Mouse (Mus musculus) small intestine, adult 2 months (tissue): Measurements from ENCODE around the gene Cfi.

Experiments
- CTCF ChIP-seq: fragments of 200-500 bp; IDR thresholded peaks from 2 replicates; pipeline ENCODE4 v1.5.1; 2012; ENCODE audit warnings: low read depth, mild to moderate bottlenecking, control low read depth, inconsistent platforms, low read length, moderate library complexity, mixed read lengths; ENCODE audit not compliant: insufficient replicate concordance, insufficient read length; ENCODE audit errors: extremely low read depth
- POLR2A ChIP-seq: fragments of 200-500 bp; IDR thresholded peaks from 2 replicates; pipeline ENCODE4 v1.6.1; 2012; ENCODE audit warnings: low read depth, mild to moderate bottlenecking, control low read depth, inconsistent platforms, low read length, moderate library complexity

- TF ChIP-seq CTCF = no peak
- TF ChIP-seq POLR2A = no peak
Measured at GRCm38 (mm10) chr3:129923581-129923980, 87.9 kb downstream of the Cfi start.
